Mouse (Mus musculus) heart, embryonic 15.5 days (tissue): ENCODE data around the gene Slain2. TPM values are rescaled to one million over a fixed set of nuclear protein-coding genes. Genes with fewer than 3 reads are reported as not detected.

Experiments
- ATAC-seq: fragments of 200-750 bp; cut with Nextera tagmentation; replicated peaks from 2 replicates; pipeline ENCODE4 v1.8.0; 2017; ENCODE audit warnings: low read depth, moderate TSS enrichment; ENCODE audit not compliant: insufficient number of reproducible peaks, insufficient read depth, low FRiP score
- H3K27ac ChIP-seq: fragments of 300-500 bp; sonication (generic); 2 replicates; pipeline ENCODE4 v1.5.1; 2015; ENCODE audit warnings: mild to moderate bottlenecking, inconsistent platforms
- H3K27me3 ChIP-seq: fragments of 300-500 bp; sonication (generic); 2 replicates; pipeline ENCODE4 v1.6.1; 2015; ENCODE audit warnings: inconsistent platforms
- H3K36me3 ChIP-seq: fragments of 300-500 bp; sonication (generic); 2 replicates; pipeline ENCODE4 v1.6.1; 2015; ENCODE audit warnings: mild to moderate bottlenecking, inconsistent platforms
- H3K4me1 ChIP-seq: fragments of 300-500 bp; sonication (generic); replicated peaks from 2 replicates; pipeline ENCODE4 v1.6.1; 2015; ENCODE audit warnings: inconsistent platforms
- H3K4me2 ChIP-seq: fragments of 300-500 bp; sonication (generic); 2 replicates; pipeline ENCODE4 v1.6.1; 2015; ENCODE audit warnings: inconsistent platforms, mild to moderate bottlenecking, moderate library complexity
- H3K4me3 ChIP-seq: fragments of 300-500 bp; sonication (generic); 2 replicates; pipeline ENCODE4 v1.5.1; 2015; ENCODE audit warnings: mild to moderate bottlenecking, inconsistent platforms
- H3K9ac ChIP-seq: fragments of 300-500 bp; sonication (generic); 2 replicates; pipeline ENCODE4 v1.6.1; 2015; ENCODE audit warnings: mild to moderate bottlenecking, inconsistent platforms
- H3K9me3 ChIP-seq: fragments of 300-500 bp; sonication (generic); replicated peaks from 2 replicates; pipeline ENCODE4 v1.6.1; 2016; ENCODE audit warnings: inconsistent platforms
- WGBS: fragments of 180-500 bp; shearing (Covaris S2); methylation state at CpG from one replicate; pipeline ENCODE4 v1.1.7; 2015; ENCODE audit warnings: mixed read lengths; 5-methylcytosine and 5-hydroxymethylcytosine counted together
- polyA plus RNA-seq: library from polyadenylated mRNA; unstranded; fragments of >200 nt; fragmentation: Nextera tagmentation; extraction: Ambion mirVana; gene quantifications from 2 replicates; pipeline ENCODE4 v1.2.1, GENCODE M21; 2015

The Slain2 gene
- polyA plus RNA-seq, result 22.5 and 23.2 TPM in 2 replicates

DNA sequence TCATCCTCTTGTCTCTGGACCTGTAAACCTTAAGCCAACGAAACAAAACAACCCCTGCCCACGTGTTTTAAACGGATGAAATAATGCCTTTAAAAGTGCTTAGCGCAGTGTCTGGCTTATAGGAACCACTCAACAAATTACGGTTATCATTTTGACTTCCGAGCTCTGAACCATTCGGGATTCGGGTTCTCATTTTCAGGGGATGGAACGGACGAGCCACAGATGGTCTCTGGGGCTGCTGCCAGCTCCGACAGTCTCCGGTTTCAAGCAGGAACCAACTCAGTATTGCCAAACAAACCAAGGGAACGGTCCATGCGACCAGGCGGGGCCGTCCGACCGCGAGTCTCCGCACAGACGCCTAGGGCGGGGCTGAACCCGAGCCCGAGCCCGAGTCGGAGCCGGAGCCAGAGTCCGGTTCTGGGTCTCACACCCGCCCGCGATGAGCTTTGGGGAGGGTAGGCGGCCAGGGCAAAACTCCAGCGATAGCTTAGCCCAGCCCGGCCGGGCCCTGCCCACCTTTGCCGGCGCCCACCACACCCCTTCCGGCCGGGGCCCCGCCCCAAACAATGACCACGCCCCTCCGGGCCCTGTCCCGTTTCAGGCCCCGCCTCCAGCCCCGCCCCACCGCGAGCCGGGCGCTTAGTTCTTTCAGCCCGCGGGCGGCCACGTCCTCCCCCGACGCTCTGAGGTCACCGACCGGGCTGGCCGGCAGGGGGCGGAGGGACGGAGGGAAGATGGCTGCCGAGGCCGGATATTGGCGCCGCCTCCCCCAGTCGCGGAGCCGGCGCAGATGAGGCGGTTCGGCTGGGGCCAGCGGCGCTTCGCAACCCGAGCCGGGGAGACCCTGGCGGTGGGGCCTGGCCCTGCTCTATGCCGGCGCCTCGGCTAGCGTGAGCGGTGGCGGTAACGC is at the start of gene Slain2:
Slain2 (plus strand) TSS at position 657 of the 910 bp plus-strand sequence.
- peaks cover 33% of the 10 kb centered on the region for H3K4me1 ChIP-seq
- peak within 1 kb of the TSS; percentile 99 for H3K9ac ChIP-seq
- no peaks in the 10 kb centered on the region for H3K27me3 ChIP-seq
- H3K27ac ChIP-seq, result peak within 1 kb of the TSS; percentile 98
- peak; percentile 94 for ATAC-seq
- peak within 1 kb of the TSS; percentile 88 for H3K4me3 ChIP-seq
- WGBS, result under 1% methylated on average over 83 of the region's 83 CpGs
- peak within 1 kb of the TSS; percentile 73 for H3K4me2 ChIP-seq
- no peaks in the 10 kb centered on the region for H3K9me3 ChIP-seq
- H3K36me3 ChIP-seq, result no peaks in the 10 kb centered on the region

DNA sequence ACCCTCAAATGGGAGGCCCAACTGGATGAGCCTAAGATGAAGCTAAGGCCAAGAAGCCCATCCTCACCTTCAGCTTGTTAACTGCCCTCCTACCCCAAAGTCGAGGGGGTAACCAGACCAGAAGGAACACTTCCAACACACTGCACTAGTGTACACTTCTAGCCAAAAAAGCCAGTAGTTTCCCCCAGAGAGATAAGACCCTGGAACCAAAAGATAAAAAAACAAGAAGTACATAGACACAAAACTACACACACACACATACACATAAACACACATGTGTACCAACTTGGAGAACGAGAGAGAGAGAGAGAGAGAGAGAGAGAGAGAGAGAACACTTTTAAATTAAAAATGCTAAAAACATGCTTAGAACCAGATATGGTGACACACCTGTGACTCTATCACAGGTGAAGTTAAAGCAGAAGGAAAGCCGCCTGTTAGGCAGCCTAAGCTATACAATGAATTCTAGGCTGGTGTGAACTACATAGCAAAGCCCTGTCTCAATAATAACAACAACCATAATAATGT is 49.4 kb upstream of the Slain2 start:
- Histone ChIP-seq H3K4me3 (no peak overlapping the region), H3K36me3 (0 out of 2 replicates have a peak, but pooled peaks cover 3% of the 10 kb centered on the region), H3K9ac (no peak overlapping the region), H3K4me1 (peaks cover 36% of the 10 kb centered on the region), H3K27me3 (no peaks in the 10 kb centered on the region; the same call in 1 of the 2 replicates), H3K4me2 (no peak overlapping the region), H3K27ac (no peak overlapping the region), H3K9me3 (no peaks in the 10 kb centered on the region)
- ATAC-seq, result no peak
- 76% methylated on average over 3 of the region's 3 CpGs for WGBS

DNA sequence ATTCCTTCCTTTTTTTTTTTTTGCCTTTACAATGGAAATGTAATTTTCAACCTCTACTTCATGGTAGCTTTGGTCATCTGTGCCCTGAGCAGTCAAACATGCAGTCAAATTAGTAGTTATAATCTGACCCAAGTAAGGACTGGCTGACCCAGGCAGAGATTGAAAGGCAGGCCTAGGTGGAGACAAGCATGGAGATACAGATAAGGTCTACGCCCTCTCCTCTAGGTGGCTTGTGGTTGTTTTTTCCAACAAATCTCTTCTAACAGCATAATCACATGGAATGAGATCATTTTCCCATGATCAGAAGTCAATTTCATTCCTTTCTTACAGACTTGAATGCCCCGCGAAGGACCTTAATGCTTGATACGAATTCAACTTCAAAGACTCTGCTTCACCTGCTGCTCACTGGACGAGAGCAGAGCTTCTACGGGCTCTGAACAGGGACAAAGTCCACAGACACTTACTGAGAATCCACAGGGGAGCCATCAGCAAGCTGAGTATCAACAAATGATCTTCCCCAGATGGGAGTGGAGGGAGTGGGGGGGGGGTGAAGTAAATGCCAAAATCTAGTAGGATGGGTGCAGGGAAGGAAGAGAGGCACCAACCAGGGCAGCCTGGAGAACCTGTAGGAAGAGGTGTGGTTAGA is 47.7 kb upstream of the Slain2 start:
- Histone ChIP-seq H3K9me3 (peaks cover 3% of the 10 kb centered on the region; the same call in 1 of the 2 replicates), H3K4me1 (peaks cover 36% of the 10 kb centered on the region), H3K27me3 (no peaks in the 10 kb centered on the region; the same call in 1 of the 2 replicates), H3K4me3 (peak overlapping the region; percentile 75), H3K9ac (no peak overlapping the region), H3K4me2 (peak overlapping the region; percentile 90), H3K36me3 (no peaks in the 10 kb centered on the region), H3K27ac (no peak overlapping the region)
- WGBS, result 68% methylated on average over 6 of the region's 6 CpGs
- no peak for ATAC-seq

DNA sequence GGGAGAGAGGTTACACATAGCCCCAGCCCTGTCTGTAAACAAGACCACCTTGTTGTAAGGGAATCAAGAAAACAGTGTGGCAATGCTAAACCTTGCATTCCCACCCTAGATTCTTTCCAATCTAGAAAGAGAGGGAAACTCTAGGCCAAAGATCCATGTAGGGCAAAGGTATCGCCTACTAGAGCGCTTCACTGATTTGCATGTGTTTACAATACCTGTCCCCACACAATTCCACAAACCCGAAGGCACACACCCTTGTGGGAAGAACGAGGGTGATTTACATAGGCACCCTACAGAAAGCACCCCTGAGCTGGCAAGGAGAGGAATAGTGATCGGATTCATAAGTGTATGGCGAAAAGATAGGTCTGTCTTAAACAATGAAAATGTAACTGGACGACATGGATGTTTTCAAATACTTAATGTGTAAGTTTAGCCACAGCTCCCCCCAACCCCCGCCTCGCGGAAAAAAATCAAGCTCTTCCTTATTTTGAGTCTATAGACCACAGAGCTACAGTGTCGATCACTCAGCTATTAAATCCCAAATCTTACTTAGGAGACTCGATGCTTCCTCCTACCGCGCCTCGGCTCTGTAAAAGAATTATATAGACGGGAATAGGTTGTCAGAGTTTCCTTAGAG is 47.0 kb upstream of the Slain2 start:
- peak overlapping the region; percentile 90 for H3K4me2 ChIP-seq
- 0 out of 2 replicates have a peak overlapping the region, but pooled peaks have one; percentile 5 for H3K27ac ChIP-seq
- H3K9ac ChIP-seq, result peak overlapping the region; percentile 71
- H3K4me1 ChIP-seq, result peaks cover 36% of the 10 kb centered on the region
- WGBS, result 32% methylated on average over 16 of the region's 16 CpGs
- no peaks in the 10 kb centered on the region; the same call in 1 of the 2 replicates for H3K27me3 ChIP-seq
- H3K4me3 ChIP-seq, result peak overlapping the region; percentile 75
- H3K9me3 ChIP-seq, result peaks cover 3% of the 10 kb centered on the region; the same call in 1 of the 2 replicates
- H3K36me3 ChIP-seq, result no peaks in the 10 kb centered on the region
- ATAC-seq, result no peak

DNA sequence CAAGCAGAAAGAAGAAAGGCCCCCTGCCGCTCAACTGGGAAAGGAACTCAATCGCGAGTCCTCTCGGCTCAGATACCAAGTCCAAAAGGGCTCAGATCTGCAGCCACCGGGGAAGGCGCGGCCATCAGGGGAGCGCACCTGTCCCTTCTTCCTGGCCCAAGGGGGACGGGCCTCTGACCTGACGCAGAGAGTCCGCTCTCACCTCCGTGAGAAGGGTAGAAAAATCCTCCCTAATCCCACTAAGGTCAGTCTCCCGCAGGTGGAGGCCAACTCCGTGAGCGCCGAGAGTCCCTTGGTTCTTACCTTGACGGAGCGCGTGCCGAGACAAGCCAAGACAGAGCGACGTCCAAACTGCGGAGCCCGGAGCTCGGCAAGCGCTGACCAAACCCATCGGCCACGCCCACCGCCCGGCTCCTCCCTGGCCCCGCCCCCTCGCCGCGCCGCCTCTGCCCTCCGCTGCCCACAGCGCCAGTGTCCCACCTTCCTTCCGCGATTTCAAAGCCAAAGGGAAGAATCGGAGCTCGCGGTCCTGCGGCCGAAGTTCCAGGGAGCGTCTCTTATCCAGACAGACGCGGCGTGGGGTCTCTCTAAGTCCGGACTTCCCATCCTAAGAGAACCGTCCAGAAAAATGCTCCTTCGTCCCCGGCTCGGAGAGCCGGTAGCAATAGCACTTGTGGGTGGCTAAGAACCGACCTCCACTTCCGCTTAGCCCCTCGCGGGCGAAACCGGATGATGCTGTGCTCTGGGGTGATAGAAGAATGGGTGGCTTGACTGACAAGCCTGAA is 45.8 kb upstream of the Slain2 start, which contains the start of gene Tec:
Tec (minus strand) TSS at position 393 of the 785 bp plus-strand sequence.
- Histone ChIP-seq H3K4me1 (peaks cover 34% of the 10 kb centered on the region), H3K36me3 (no peaks in the 10 kb centered on the region), H3K4me2 (peak within 1 kb of the TSS; percentile 90), H3K9ac (peak within 1 kb of the TSS; percentile 71), H3K4me3 (peak within 1 kb of the TSS; percentile 75), H3K27ac (peak within 1 kb of the TSS; percentile 80), H3K9me3 (peaks cover 3% of the 10 kb centered on the region; the same call in 1 of the 2 replicates), H3K27me3 (no peaks in the 10 kb centered on the region; the same call in 1 of the 2 replicates)
- peak; percentile 93 for ATAC-seq
- WGBS, result 1% methylated on average over 60 of the region's 60 CpGs

DNA sequence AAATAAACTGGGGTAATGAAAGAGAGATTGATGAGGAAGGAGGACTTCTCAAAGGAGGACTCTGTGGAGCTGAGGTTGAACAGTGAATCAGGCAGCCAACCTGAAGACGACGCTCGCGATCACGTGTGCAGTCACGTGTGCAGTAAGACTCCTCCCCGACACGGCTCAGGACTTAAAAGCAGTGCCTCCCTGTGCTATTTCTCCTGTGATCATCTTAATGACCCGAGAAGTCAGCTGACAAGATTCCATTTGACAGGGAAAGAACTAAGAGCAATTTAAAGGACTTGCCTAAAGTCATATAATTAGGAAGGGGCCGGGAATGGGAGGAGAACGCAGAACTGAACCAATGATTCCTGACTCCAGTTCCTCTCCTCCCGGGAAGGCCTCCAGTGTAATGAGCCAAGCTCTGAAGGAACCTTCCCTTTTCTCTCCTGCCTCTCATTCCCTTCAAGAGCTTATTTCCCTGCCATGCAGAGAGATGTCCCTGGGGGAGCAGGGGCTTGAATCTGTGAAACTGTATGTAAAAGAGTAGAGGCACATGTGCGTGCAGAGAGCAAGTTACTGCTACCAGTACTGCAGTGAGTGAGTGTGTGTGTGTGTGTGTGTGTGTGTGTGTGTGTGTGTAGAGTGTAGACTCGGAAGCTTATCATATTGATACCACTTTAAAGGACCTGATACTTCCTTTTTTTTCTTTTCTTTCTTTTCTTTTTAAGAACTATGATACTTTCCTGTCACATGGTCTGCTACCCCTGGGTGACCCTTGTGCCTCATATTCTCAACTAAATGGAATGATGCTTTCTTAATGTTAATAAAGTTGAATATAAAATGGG is 44.1 kb upstream of the Slain2 start:
- Histone ChIP-seq H3K9me3 (peaks cover 3% of the 10 kb centered on the region; the same call in 1 of the 2 replicates), H3K4me3 (no peak overlapping the region), H3K27ac (no peak overlapping the region), H3K27me3 (no peaks in the 10 kb centered on the region; the same call in 1 of the 2 replicates), H3K4me2 (no peak overlapping the region), H3K36me3 (no peaks in the 10 kb centered on the region), H3K4me1 (peaks cover 26% of the 10 kb centered on the region), H3K9ac (no peak overlapping the region)
- 74% methylated on average over 14 of the region's 14 CpGs for WGBS
- ATAC-seq, result no peak

DNA sequence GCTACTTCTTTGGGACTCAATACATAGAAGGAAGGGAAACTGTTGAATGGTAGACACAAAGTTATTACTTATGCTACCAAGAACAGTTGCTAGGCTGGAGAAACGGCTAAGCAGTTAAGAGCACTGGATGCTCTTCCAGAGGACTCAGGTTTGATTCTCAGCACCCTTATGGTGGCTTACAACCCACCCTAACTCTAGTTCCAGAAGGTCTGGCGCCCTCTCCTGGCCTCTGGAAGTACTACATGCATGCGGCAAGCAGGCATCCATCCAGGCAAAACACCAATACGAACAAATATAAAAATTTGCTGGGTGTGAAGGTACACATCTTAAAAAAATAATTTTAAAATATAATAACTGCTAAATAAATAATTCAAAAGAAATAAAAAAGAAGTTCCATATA is 43.0 kb upstream of the Slain2 start:
- Histone ChIP-seq H3K27me3 (no peaks in the 10 kb centered on the region; the same call in 1 of the 2 replicates), H3K36me3 (no peaks in the 10 kb centered on the region), H3K4me2 (no peak overlapping the region), H3K9me3 (peaks cover 3% of the 10 kb centered on the region; the same call in 1 of the 2 replicates), H3K4me3 (no peak overlapping the region), H3K9ac (no peak overlapping the region), H3K4me1 (peaks cover 23% of the 10 kb centered on the region), H3K27ac (no peak overlapping the region)
- no peak for ATAC-seq
- WGBS, result 79% methylated on average over 4 of the region's 4 CpGs

DNA sequence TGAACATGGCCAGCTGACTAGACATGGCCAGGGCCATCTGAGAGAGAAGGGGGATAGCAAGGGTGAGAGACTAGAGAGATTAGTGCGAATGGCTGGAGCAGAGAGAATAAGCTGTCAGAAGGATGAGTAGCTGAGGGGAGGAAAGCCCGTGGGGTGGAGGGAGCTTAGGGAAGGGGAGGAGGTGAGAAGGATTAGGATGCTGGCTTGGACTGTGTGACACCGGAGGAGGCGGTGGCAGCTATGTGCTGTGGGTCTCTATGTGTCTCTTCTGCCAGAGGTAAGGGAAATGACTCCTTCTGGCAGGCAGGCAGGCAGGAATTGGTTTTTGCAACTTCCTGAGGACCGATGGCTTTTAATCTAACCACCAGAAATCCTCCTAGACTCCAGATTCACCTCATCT is 34.4 kb upstream of the Slain2 start:
- Histone ChIP-seq H3K4me1 (peaks cover 23% of the 10 kb centered on the region), H3K9me3 (no peaks in the 10 kb centered on the region), H3K4me3 (no peak overlapping the region), H3K9ac (no peak overlapping the region), H3K36me3 (no peaks in the 10 kb centered on the region), H3K27ac (no peak overlapping the region), H3K27me3 (no peaks in the 10 kb centered on the region), H3K4me2 (no peak overlapping the region)
- WGBS, result 42% methylated on average over 5 of the region's 5 CpGs
- no peak for ATAC-seq

DNA sequence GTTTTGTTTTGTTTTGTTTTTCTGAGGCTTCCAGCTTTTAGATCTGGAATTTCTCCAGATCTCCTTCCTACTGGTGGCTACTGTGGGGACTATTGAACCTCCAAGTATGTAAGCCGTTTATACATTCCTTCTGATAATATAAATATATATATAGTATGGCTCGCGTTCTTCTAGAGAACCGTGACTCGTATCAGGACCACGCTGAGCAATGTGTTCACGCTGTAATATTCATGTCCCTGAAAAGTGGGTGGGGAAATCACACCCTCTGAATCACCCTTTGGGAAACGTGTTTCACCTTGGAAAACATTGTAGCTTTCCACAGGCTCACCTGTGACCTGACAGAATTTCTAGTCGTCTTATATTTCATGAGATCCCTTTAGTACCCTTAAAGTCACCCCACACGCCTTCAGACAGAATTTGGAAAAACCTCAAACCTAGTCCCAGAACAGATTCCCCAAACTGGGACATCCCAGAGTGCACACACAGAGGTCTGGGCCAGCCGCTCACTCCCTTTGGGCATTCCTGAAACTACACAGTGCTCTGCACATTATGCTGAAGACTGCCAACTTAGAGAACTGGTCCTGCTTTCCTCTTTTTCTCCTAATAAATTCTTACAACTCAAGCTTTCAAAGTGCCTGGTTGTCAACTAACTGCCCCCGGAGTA is 32.2 kb upstream of the Slain2 start:
- peak; percentile 41; the same call in 1 of the 2 replicates for ATAC-seq

More for the DNA sequence above, 32.2 kb upstream of the Slain2 start:
- WGBS, result 42% methylated on average over 12 of the region's 12 CpGs
- peak overlapping the region; percentile 78 for H3K27ac ChIP-seq
- no peaks in the 10 kb centered on the region for H3K9me3 ChIP-seq
- no peak overlapping the region for H3K4me3 ChIP-seq
- H3K4me1 ChIP-seq, result peaks cover 17% of the 10 kb centered on the region
- H3K27me3 ChIP-seq, result no peaks in the 10 kb centered on the region
- 0 out of 2 replicates have a peak overlapping the region, but pooled peaks have one; percentile 0 for H3K4me2 ChIP-seq
- H3K36me3 ChIP-seq, result no peaks in the 10 kb centered on the region
- H3K9ac ChIP-seq, result no peak overlapping the region
